Mouse (Mus musculus) brown adipose tissue, adult 24 weeks (tissue): Measurements from ENCODE around the gene Ttc4. TPM values are rescaled to one million over a fixed set of nuclear protein-coding genes. Genes with fewer than 3 reads are reported as not detected.

Source experiments
- H3K27ac ChIP-seq: fragments of 200-500 bp; replicated peaks from 2 replicates; pipeline ENCODE4 v1.5.1; 2012; ENCODE audit warnings: low read depth, mild to moderate bottlenecking, low read length
- H3K4me1 ChIP-seq: fragments of 200-500 bp; 2 replicates; pipeline ENCODE4 v1.6.1; 2012; ENCODE audit warnings: low read length, mixed read lengths; ENCODE audit not compliant: control insufficient read depth, insufficient read depth, insufficient read length
- H3K4me3 ChIP-seq: fragments of 200-500 bp; 2 replicates; pipeline ENCODE4 v1.5.1; 2012; ENCODE audit warnings: low read depth, mild to moderate bottlenecking, low read length, moderate library complexity; ENCODE audit not compliant: insufficient read depth
- polyA plus RNA-seq: library from polyadenylated mRNA; stranded (reverse); fragments of >200 nt; gene quantifications from 2 replicates; pipeline ENCODE4 v1.2.4, GENCODE M21; 2012; ENCODE audit not compliant: missing spikeins, insufficient read depth, insufficient read length

Gene Ttc4
- polyA plus RNA-seq, 1 experiment = 18.4 TPM

- Histone ChIP-seq H3K4me3 (no peak overlapping the region), H3K4me1 (no peaks in the 10 kb centered on the region), H3K27ac (no peak overlapping the region)
These were observed 12.2 kb downstream of the Ttc4 start for GRCm38 (mm10) chr4:106666546-106666945.

GRCm38 (mm10) chr4:106665673-106666072 lies 13.1 kb downstream of the Ttc4 start:
- Histone ChIP-seq H3K4me1 (no peaks in the 10 kb centered on the region), H3K27ac (no peak overlapping the region), H3K4me3 (no peak overlapping the region)

GRCm38 (mm10) chr4:106665269-106665668 lies 13.5 kb downstream of the Ttc4 start:
- no peak overlapping the region for H3K4me3 ChIP-seq
- no peak overlapping the region for H3K27ac ChIP-seq
- H3K4me1 ChIP-seq = no peaks in the 10 kb centered on the region

GRCm38 (mm10) chr4:106664697-106665096 lies 14.0 kb downstream of the Ttc4 start:
- no peaks in the 10 kb centered on the region for H3K4me1 ChIP-seq
- H3K27ac ChIP-seq = 0 out of 2 replicates have a peak overlapping the region, but pooled peaks have one; percentile 1
- no peak overlapping the region for H3K4me3 ChIP-seq

GRCm38 (mm10) chr4:106663956-106664470 lies 14.7 kb downstream of the Ttc4 start:
- no peaks in the 10 kb centered on the region for H3K4me1 ChIP-seq
- H3K27ac ChIP-seq = 0 out of 2 replicates have a peak overlapping the region, but pooled peaks have one; percentile 24
- H3K4me3 ChIP-seq = no peak overlapping the region

GRCm38 (mm10) chr4:106655681-106656080 lies 23.1 kb downstream of the Ttc4 start:
- H3K27ac ChIP-seq = no peak overlapping the region
- H3K4me1 ChIP-seq = peaks cover 5% of the 10 kb centered on the region; the same call in 1 of the 2 replicates
- no peak overlapping the region for H3K4me3 ChIP-seq

GRCm38 (mm10) chr4:106653051-106653450 lies 25.7 kb downstream of the Ttc4 start:
- Histone ChIP-seq H3K27ac (no peak overlapping the region), H3K4me3 (no peak overlapping the region), H3K4me1 (peaks cover 5% of the 10 kb centered on the region; the same call in 1 of the 2 replicates)

- Histone ChIP-seq H3K4me1 (peaks cover 5% of the 10 kb centered on the region; the same call in 1 of the 2 replicates), H3K27ac (no peak overlapping the region), H3K4me3 (no peak overlapping the region)
These were observed 26.2 kb downstream of the Ttc4 start for GRCm38 (mm10) chr4:106652546-106652945.

GRCm38 (mm10) chr4:106650833-106651527 lies 27.8 kb downstream of the Ttc4 start, which contains the start of gene Pars2:
Pars2 (plus strand) TSS chr4:106651069.
- Histone ChIP-seq H3K4me1 (peaks cover 5% of the 10 kb centered on the region; the same call in 1 of the 2 replicates), H3K27ac (no peak within 1 kb of the TSS)

GRCm38 (mm10) chr4:106647137-106647536 lies 31.6 kb downstream of the Ttc4 start:
- H3K4me1 ChIP-seq = peaks cover 5% of the 10 kb centered on the region; the same call in 1 of the 2 replicates
- H3K27ac ChIP-seq = no peak overlapping the region
- no peak overlapping the region for H3K4me3 ChIP-seq

More at GRCm38 (mm10) chr4:106650833-106651527, 27.8 kb downstream of the Ttc4 start, which contains the start of gene Pars2:
- peak within 1 kb of the TSS; percentile 75 for H3K4me3 ChIP-seq

- Histone ChIP-seq H3K4me3 (no peak overlapping the region), H3K4me1 (no peaks in the 10 kb centered on the region), H3K27ac (no peak overlapping the region)
These were observed 32.9 kb downstream of the Ttc4 start for GRCm38 (mm10) chr4:106645797-106646196.

- Histone ChIP-seq H3K4me1 (no peaks in the 10 kb centered on the region), H3K4me3 (no peak overlapping the region), H3K27ac (no peak overlapping the region)
These were observed 34.5 kb downstream of the Ttc4 start for GRCm38 (mm10) chr4:106644218-106644610.

- Histone ChIP-seq H3K4me3 (no peak overlapping the region), H3K27ac (no peak overlapping the region), H3K4me1 (no peaks in the 10 kb centered on the region)
These were observed 35.1 kb downstream of the Ttc4 start for GRCm38 (mm10) chr4:106643483-106644217.

- Histone ChIP-seq H3K4me3 (no peak overlapping the region), H3K4me1 (no peaks in the 10 kb centered on the region), H3K27ac (no peak overlapping the region)
These were observed 44.7 kb downstream of the Ttc4 start for GRCm38 (mm10) chr4:106634086-106634479.

- Histone ChIP-seq H3K27ac (no peak overlapping the region), H3K4me1 (peaks cover 4% of the 10 kb centered on the region; the same call in 1 of the 2 replicates), H3K4me3 (no peak overlapping the region)
These were observed 45.3 kb downstream of the Ttc4 start for GRCm38 (mm10) chr4:106633281-106634085.
